16 mouse cellular contexts compared by ENCODE assay signal in the genomic region with DNA sequence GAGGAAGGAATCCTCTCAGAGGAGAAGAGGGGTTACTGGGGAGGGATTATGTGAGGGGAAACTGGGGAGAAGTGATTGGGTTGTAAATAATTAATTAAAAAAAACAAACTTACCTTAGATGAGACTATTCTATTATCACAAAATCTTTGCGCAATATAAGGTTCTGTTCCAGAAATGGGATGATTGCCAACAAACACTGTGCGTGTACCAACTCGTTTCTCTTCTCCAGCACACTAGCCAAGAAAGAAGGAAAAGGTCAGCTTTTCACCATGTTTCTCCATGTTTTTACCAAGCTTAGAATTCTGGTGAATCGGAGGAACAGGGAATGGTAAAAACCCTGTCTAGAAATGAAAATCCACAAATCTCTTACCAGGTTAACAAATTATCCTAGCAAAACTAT.
A peak's percentile ranks its signal among the peaks of the same experiment; 100 is the strongest.
DNase-seq lines count a peak whose midpoint lies in the region.
"Had no signal": no experiment of that assay in that cellular context is flagged by ENCODE, and none has a peak within 500 bp of the region (broad histone marks: within the 10 kb centered on the region; RNA-seq: fewer than 3 reads in every experiment).

No protein-coding gene starts in this region.

- DNase-seq in urinary bladder, postnatal 14 days (ENCODE audit: low spot score) = peak; percentile 14
- DNase-seq in urinary bladder, postnatal 36 days (ENCODE audit: low spot score in 2 of 2) = no peak
- DNase-seq in brain, adult 2 months (ENCODE audit: low read depth, low spot score) = peak; percentile 5
- no peak for DNase-seq in spleen, adult 12 weeks (ENCODE audit: low spot score)
- no peak for DNase-seq in right cerebral cortex, adult 2 months (ENCODE audit: low spot score in 2 of 2)
- DNase-seq: adrenal gland, adult 8-10 months; adrenal gland, postnatal 14 days; adrenal gland, postnatal 36 days; cerebellum, adult 11 months; cerebellum, adult 18-20 months; cerebellum, adult 8-10 months; cerebellum, adult 9-11 months; cerebellum, postnatal 14 days; cerebellum, postnatal 36 days; embryo, embryonic 11 days; forebrain, postnatal 0 days had no signal

Comparison
In these comparisons a context has a peak if more than half of its experiments do, and no peak if none do; other contexts are left out.
1. DNase-seq: peak in urinary bladder, postnatal 14 days (single experiment) and brain, adult 2 months (single experiment); none in urinary bladder, postnatal 36 days (0 of 2), spleen, adult 12 weeks (single experiment) and right cerebral cortex, adult 2 months (0 of 2).